Mouse (Mus musculus) kidney, postnatal 0 days (tissue): ENCODE data around the gene Gm884. TPM values are rescaled to one million over a fixed set of nuclear protein-coding genes. Genes with fewer than 3 reads are reported as not detected.

Source experiments
- ATAC-seq: fragments of 200-750 bp; cut with Nextera tagmentation; replicated peaks from 2 replicates; pipeline ENCODE4 v1.8.0; 2017; ENCODE audit warnings: low read depth, moderate number of reproducible peaks, moderate TSS enrichment, moderate library complexity; ENCODE audit not compliant: low FRiP score
- DNase-seq: peaks from one replicate; pipeline ENCODE4 v3.0.0-alpha.2; 2016; ENCODE audit warnings: low spot score
- H3K27ac ChIP-seq: fragments of 300-500 bp; sonication (generic); 2 replicates; pipeline ENCODE4 v1.5.1; 2014; ENCODE audit warnings: mild to moderate bottlenecking
- H3K27me3 ChIP-seq: fragments of 300-500 bp; sonication (generic); 2 replicates; pipeline ENCODE4 v1.6.1; 2014; ENCODE audit warnings: low read length, mixed read lengths; ENCODE audit not compliant: insufficient read depth
- H3K36me3 ChIP-seq: fragments of 300-500 bp; sonication (generic); 2 replicates; pipeline ENCODE4 v1.6.1; 2014; ENCODE audit warnings: low read length, mixed read lengths; ENCODE audit not compliant: insufficient read depth
- H3K4me1 ChIP-seq: fragments of 300-500 bp; sonication (generic); replicated peaks from 2 replicates; pipeline ENCODE4 v1.6.1; 2014; ENCODE audit warnings: antibody characterized with exemption, low read length, mixed read lengths; ENCODE audit not compliant: insufficient read depth
- H3K4me2 ChIP-seq: fragments of 300-500 bp; sonication (generic); 2 replicates; pipeline ENCODE4 v1.6.1; 2014; ENCODE audit warnings: mild to moderate bottlenecking, low read length, moderate library complexity, mixed read lengths
- H3K4me3 ChIP-seq: fragments of 300-500 bp; sonication (generic); replicated peaks from 2 replicates; pipeline ENCODE4 v1.5.1; 2014; ENCODE audit warnings: low read depth, low read length
- H3K9ac ChIP-seq: fragments of 300-500 bp; sonication (generic); 2 replicates; pipeline ENCODE4 v1.6.1; 2014; ENCODE audit warnings: low read depth, low read length
- H3K9me3 ChIP-seq: fragments of 300-500 bp; sonication (generic); replicated peaks from 2 replicates; pipeline ENCODE4 v1.6.1; 2016; ENCODE audit warnings: low read length, inconsistent platforms, mixed read lengths
- CTCF ChIP-seq: IDR thresholded peaks from 2 replicates; pipeline ENCODE4 v1.5.1; 2016; ENCODE audit warnings: antibody characterized with exemption, low read depth, mild to moderate bottlenecking, moderate library complexity
- WGBS: fragments of 180-500 bp; shearing (Covaris S2); extraction: QIAGEN DNeasy Blood & Tissue Kit; methylation state at CpG from one replicate; pipeline ENCODE4 v1.1.7; 2014; 5-methylcytosine and 5-hydroxymethylcytosine counted together
- polyA plus RNA-seq: library from polyadenylated mRNA; unstranded; fragments of >200 nt; fragmentation: Nextera tagmentation; extraction: Ambion mirVana; gene quantifications from 2 replicates; pipeline ENCODE4 v1.2.1, GENCODE M21; 2015

Gene Gm884
- polyA plus RNA-seq, 1 experiment from 2014 or later: not detected

- no peak overlapping the region for H3K4me3 ChIP-seq
- WGBS: 50% methylated on average over 4 of the region's 4 CpGs
Measured at GRCm38 (mm10) chr11:103661863-103662262, 40.9 kb upstream of the Gm884 start.

GRCm38 (mm10) chr11:103658189-103658588 lies 37.2 kb upstream of the Gm884 start:
- 83% methylated on average over 7 of the region's 7 CpGs for WGBS
- no peak for TF ChIP-seq CTCF
- H3K9me3 ChIP-seq: no peaks in the 10 kb centered on the region

More at GRCm38 (mm10) chr11:103661863-103662262, 40.9 kb upstream of the Gm884 start:
- no peak for ATAC-seq
- H3K9me3 ChIP-seq: no peaks in the 10 kb centered on the region
- no peak overlapping the region for H3K27ac ChIP-seq
- no peak overlapping the region for H3K4me2 ChIP-seq
- DNase-seq: no peak
- no peak for TF ChIP-seq CTCF
- no peaks in the 10 kb centered on the region for H3K4me1 ChIP-seq
- H3K27me3 ChIP-seq: no peaks in the 10 kb centered on the region
- H3K36me3 ChIP-seq: no peaks in the 10 kb centered on the region
- H3K9ac ChIP-seq: no peak overlapping the region

DNA sequence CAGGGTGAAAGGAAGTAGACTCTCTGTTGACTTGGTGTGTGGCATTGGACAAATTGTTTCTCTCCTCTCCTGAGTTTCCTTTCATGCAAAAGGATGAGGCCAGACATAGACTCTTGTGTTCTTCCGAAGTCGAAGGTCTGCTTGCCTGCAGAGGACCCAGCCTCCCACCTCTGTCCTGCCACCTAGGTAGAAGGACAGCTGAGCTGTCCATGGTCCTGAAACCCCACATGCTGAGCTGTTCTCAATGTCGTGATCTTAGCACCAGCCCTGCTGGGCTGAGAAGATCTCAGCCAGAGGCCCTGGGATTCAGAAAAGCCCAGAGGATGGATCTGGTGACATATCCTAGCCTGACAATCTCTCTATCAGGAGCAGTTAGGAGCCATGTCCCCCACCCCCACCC lies 35.6 kb upstream of the Gm884 start:
- H3K27me3 ChIP-seq: peaks cover 26% of the 10 kb centered on the region

More at GRCm38 (mm10) chr11:103658189-103658588, 37.2 kb upstream of the Gm884 start:
- Histone ChIP-seq H3K36me3 (no peaks in the 10 kb centered on the region), H3K4me3 (no peak overlapping the region), H3K9ac (no peak overlapping the region), H3K4me2 (no peak overlapping the region), H3K27ac (no peak overlapping the region), H3K4me1 (no peaks in the 10 kb centered on the region), H3K27me3 (peaks cover 9% of the 10 kb centered on the region)
- no peak for DNase-seq
- ATAC-seq: no peak

DNA sequence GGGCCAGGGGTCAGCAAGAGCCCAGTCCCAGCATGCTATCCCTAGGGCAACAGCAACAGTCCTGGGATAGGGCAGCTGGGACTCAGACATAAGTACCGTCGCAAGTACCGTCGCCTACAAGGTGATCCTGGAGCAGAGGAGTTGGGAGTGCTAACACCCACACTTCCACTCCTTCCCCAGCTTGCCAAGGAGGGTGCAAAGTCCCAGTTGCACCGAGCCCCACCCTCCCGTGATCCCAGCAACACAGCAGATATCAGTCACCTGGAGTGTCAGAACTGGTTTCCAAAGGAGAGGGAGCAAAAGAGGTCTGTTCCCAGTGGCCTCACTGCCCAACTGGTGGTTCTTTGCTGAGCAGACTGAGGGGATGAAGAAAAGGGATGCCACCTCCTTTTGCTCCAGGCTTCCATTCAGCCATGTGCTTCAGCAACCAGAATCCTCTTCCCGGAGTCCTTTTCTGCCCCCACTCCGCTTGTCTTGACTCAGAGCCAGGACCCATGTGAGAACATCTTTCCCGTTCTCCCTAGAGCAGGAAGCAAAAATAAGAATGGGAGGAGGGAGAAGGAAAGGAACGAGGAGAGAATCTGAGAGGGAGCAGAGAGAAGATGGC lies 32.5 kb upstream of the Gm884 start:
- peaks cover 7% of the 10 kb centered on the region; the same call in 1 of the 2 replicates for H3K4me1 ChIP-seq
- peaks cover 54% of the 10 kb centered on the region for H3K27me3 ChIP-seq
- 67% methylated on average over 10 of the region's 10 CpGs for WGBS
- TF ChIP-seq CTCF: no peak
- no peaks in the 10 kb centered on the region for H3K36me3 ChIP-seq
- no peak overlapping the region for H3K27ac ChIP-seq
- no peak for ATAC-seq
- no peak overlapping the region for H3K4me2 ChIP-seq
- no peak for DNase-seq
- H3K9me3 ChIP-seq: no peaks in the 10 kb centered on the region
- no peak overlapping the region for H3K4me3 ChIP-seq
- H3K9ac ChIP-seq: no peak overlapping the region

More for the DNA sequence above, 35.6 kb upstream of the Gm884 start:
- H3K4me1 ChIP-seq: no peaks in the 10 kb centered on the region
- no peaks in the 10 kb centered on the region for H3K9me3 ChIP-seq
- no peak overlapping the region for H3K27ac ChIP-seq
- ATAC-seq (no peak), DNase-seq (peak; percentile 64)
- no peak overlapping the region for H3K9ac ChIP-seq
- no peak overlapping the region for H3K4me2 ChIP-seq
- WGBS: 4% methylated on average over 3 of the region's 3 CpGs
- H3K36me3 ChIP-seq: no peaks in the 10 kb centered on the region
- peak; percentile 18; the same call in 1 of the 2 replicates for TF ChIP-seq CTCF
- no peak overlapping the region for H3K4me3 ChIP-seq

- Histone ChIP-seq H3K36me3 (no peaks in the 10 kb centered on the region), H3K9ac (no peak overlapping the region), H3K27ac (no peak overlapping the region), H3K4me3 (no peak overlapping the region), H3K4me2 (no peak overlapping the region), H3K27me3 (peaks cover 61% of the 10 kb centered on the region), H3K9me3 (no peaks in the 10 kb centered on the region), H3K4me1 (peaks cover 7% of the 10 kb centered on the region; the same call in 1 of the 2 replicates)
- DNase-seq (no peak), ATAC-seq (no peak)
- WGBS: 83% methylated on average over 6 of the region's 6 CpGs
- no peak for TF ChIP-seq CTCF
Measured at GRCm38 (mm10) chr11:103651426-103651825, 30.5 kb upstream of the Gm884 start.

GRCm38 (mm10) chr11:103649983-103650493 lies 29.1 kb upstream of the Gm884 start:
- Histone ChIP-seq H3K27ac (no peak overlapping the region), H3K4me3 (peak overlapping the region; percentile 28), H3K36me3 (no peaks in the 10 kb centered on the region), H3K4me2 (peak overlapping the region; percentile 60), H3K27me3 (peaks cover 64% of the 10 kb centered on the region), H3K9ac (no peak overlapping the region), H3K9me3 (no peaks in the 10 kb centered on the region), H3K4me1 (peaks cover 7% of the 10 kb centered on the region; the same call in 1 of the 2 replicates)
- WGBS: 2% methylated on average over 37 of the region's 37 CpGs
- no peak for TF ChIP-seq CTCF
- ATAC-seq (no peak), DNase-seq (no peak)
